Mouse (Mus musculus) small intestine, adult 2 months (tissue): ENCODE data around the gene Gm20521. TPM values are rescaled to one million over a fixed set of nuclear protein-coding genes. Genes with fewer than 3 reads are reported as not detected.

Experiments
- H3K27ac ChIP-seq: fragments of 200-500 bp; 2 replicates; pipeline ENCODE4 v1.5.1; 2012; ENCODE audit warnings: low read depth, low read length, control low read depth, inconsistent platforms; ENCODE audit not compliant: insufficient read depth
- H3K27me3 ChIP-seq: fragments of 200-500 bp; 2 replicates; pipeline ENCODE4 v1.6.1; 2012; ENCODE audit warnings: mild to moderate bottlenecking, moderate library complexity, low read length, inconsistent platforms; ENCODE audit not compliant: control insufficient read depth, insufficient read depth
- H3K36me3 ChIP-seq: fragments of 200-500 bp; 2 replicates; pipeline ENCODE4 v1.6.1; 2012; ENCODE audit warnings: mild to moderate bottlenecking, low read length, control low read depth, inconsistent platforms; ENCODE audit not compliant: control insufficient read depth, insufficient read depth
- H3K4me1 ChIP-seq: fragments of 200-500 bp; 2 replicates; pipeline ENCODE4 v1.6.1; 2012; ENCODE audit warnings: low read length, inconsistent platforms, mixed read lengths; ENCODE audit not compliant: control insufficient read depth, insufficient read depth, insufficient read length
- H3K4me3 ChIP-seq: fragments of 200-500 bp; 2 replicates; pipeline ENCODE4 v1.5.1; 2012; ENCODE audit warnings: low read depth, mild to moderate bottlenecking, control low read depth, inconsistent platforms, low read length, moderate library complexity
- CTCF ChIP-seq: fragments of 200-500 bp; IDR thresholded peaks from 2 replicates; pipeline ENCODE4 v1.5.1; 2012; ENCODE audit warnings: low read depth, mild to moderate bottlenecking, control low read depth, inconsistent platforms, low read length, moderate library complexity, mixed read lengths; ENCODE audit not compliant: insufficient replicate concordance, insufficient read length; ENCODE audit errors: extremely low read depth
- POLR2A ChIP-seq: fragments of 200-500 bp; IDR thresholded peaks from 2 replicates; pipeline ENCODE4 v1.6.1; 2012; ENCODE audit warnings: low read depth, mild to moderate bottlenecking, control low read depth, inconsistent platforms, low read length, moderate library complexity
- WGBS: fragments of 180-500 bp; shearing (Covaris S2); methylation state at CpG from one replicate; pipeline ENCODE4 v1.1.7; 2018; 5-methylcytosine and 5-hydroxymethylcytosine counted together
- polyA plus RNA-seq: library from polyadenylated mRNA; depleted of rRNA; stranded (reverse); fragments of >200 nt; gene quantifications from 2 replicates; pipeline ENCODE4 v1.2.3, GENCODE M21; 2012

Gene Gm20521
- polyA plus RNA-seq, 1 experiment, result 12.4 TPM

GRCm38 (mm10) chr14:54892200-54892599, 9.0 kb downstream of the Gm20521 start, which contains the start of gene Pabpn1:
Gene Pabpn1, plus strand, starts transcription at chr14:54892500.
- Histone ChIP-seq H3K27ac (peak within 1 kb of the TSS; percentile 35; the same call in 1 of the 2 replicates), H3K4me1 (peaks cover 2% of the 10 kb centered on the region; the same call in 1 of the 2 replicates), H3K4me3 (no peak within 1 kb of the TSS), H3K36me3 (peaks cover 11% of the 10 kb centered on the region), H3K27me3 (no peaks in the 10 kb centered on the region)
- 93% methylated on average over 3 of the region's 3 CpGs for WGBS
- TF ChIP-seq CTCF (no peak), POLR2A (no peak)

- H3K4me3 ChIP-seq, result peak overlapping the region; percentile 91
- under 1% methylated on average over 38 of the region's 38 CpGs for WGBS
- TF ChIP-seq POLR2A, result peak; percentile 61; the same call in 1 of the 2 replicates
- no peak for TF ChIP-seq CTCF
- no peaks in the 10 kb centered on the region for H3K27me3 ChIP-seq
- H3K27ac ChIP-seq, result peak overlapping the region; percentile 35; the same call in 1 of the 2 replicates
- peaks cover 22% of the 10 kb centered on the region for H3K36me3 ChIP-seq
- H3K4me1 ChIP-seq, result peaks cover 2% of the 10 kb centered on the region; the same call in 1 of the 2 replicates
Measured at GRCm38 (mm10) chr14:54893651-54894181, 10.5 kb downstream of the Gm20521 start.

- peaks cover 2% of the 10 kb centered on the region; the same call in 1 of the 2 replicates for H3K4me1 ChIP-seq
- peak overlapping the region; percentile 91 for H3K4me3 ChIP-seq
- WGBS, result 1% methylated on average over 54 of the region's 54 CpGs
- H3K27ac ChIP-seq, result peak overlapping the region; percentile 50
- H3K27me3 ChIP-seq, result no peaks in the 10 kb centered on the region
- TF ChIP-seq POLR2A, result no peak
- no peak for TF ChIP-seq CTCF
- peaks cover 22% of the 10 kb centered on the region for H3K36me3 ChIP-seq
Measured at GRCm38 (mm10) chr14:54894296-54895151, 11.3 kb downstream of the Gm20521 start.

GRCm38 (mm10) chr14:54897445-54897844, 14.2 kb downstream of the Gm20521 start:
- 60% methylated on average over 2 of the region's 2 CpGs for WGBS
- TF ChIP-seq POLR2A (no peak), CTCF (no peak)
- H3K4me1 ChIP-seq, result peaks cover 2% of the 10 kb centered on the region; the same call in 1 of the 2 replicates
- no peaks in the 10 kb centered on the region for H3K27me3 ChIP-seq
- no peak overlapping the region for H3K27ac ChIP-seq
- peaks cover 22% of the 10 kb centered on the region for H3K36me3 ChIP-seq
- no peak overlapping the region for H3K4me3 ChIP-seq

GRCm38 (mm10) chr14:54900383-54900782, 17.1 kb downstream of the Gm20521 start:
- Histone ChIP-seq H3K36me3 (peaks cover 22% of the 10 kb centered on the region), H3K27ac (no peak overlapping the region), H3K4me3 (no peak overlapping the region), H3K4me1 (no peaks in the 10 kb centered on the region; the same call in 1 of the 2 replicates), H3K27me3 (no peaks in the 10 kb centered on the region)
- TF ChIP-seq POLR2A (no peak), CTCF (0 out of 2 replicates have a peak, but pooled peaks have one; percentile 21)
- under 1% methylated on average over 3 of the region's 3 CpGs for WGBS

- no peaks in the 10 kb centered on the region; the same call in 1 of the 2 replicates for H3K36me3 ChIP-seq
- no peak for TF ChIP-seq POLR2A
- TF ChIP-seq CTCF, result no peak
- H3K27me3 ChIP-seq, result no peaks in the 10 kb centered on the region
- WGBS, result 91% methylated on average over 4 of the region's 4 CpGs
- no peak overlapping the region for H3K27ac ChIP-seq
- no peaks in the 10 kb centered on the region; the same call in 1 of the 2 replicates for H3K4me1 ChIP-seq
- no peak overlapping the region for H3K4me3 ChIP-seq
Measured at GRCm38 (mm10) chr14:54903641-54904040, 20.4 kb downstream of the Gm20521 start.

GRCm38 (mm10) chr14:54908682-54909081, 25.4 kb downstream of the Gm20521 start:
- peaks cover 15% of the 10 kb centered on the region for H3K27me3 ChIP-seq
- no peak overlapping the region for H3K27ac ChIP-seq
- 83% methylated on average over 7 of the region's 7 CpGs for WGBS
- H3K36me3 ChIP-seq, result no peaks in the 10 kb centered on the region
- no peak for TF ChIP-seq POLR2A
- no peak for TF ChIP-seq CTCF
- H3K4me1 ChIP-seq, result peaks cover 6% of the 10 kb centered on the region
- no peak overlapping the region for H3K4me3 ChIP-seq
